Mouse (Mus musculus) lung, embryonic 15.5 days (tissue): ENCODE data around the gene Egf. TPM values are rescaled to one million over a fixed set of nuclear protein-coding genes. Genes with fewer than 3 reads are reported as not detected.

Source experiments
- ATAC-seq: fragments of 200-750 bp; cut with Nextera tagmentation; 2 replicates; pipeline ENCODE4 v1.8.0; 2017; ENCODE audit warnings: moderate number of reproducible peaks, borderline replicate concordance; ENCODE audit not compliant: low FRiP score, low TSS enrichment; ENCODE audit errors: extremely low read depth
- H3K27ac ChIP-seq: fragments of 300-500 bp; sonication (generic); 2 replicates; pipeline ENCODE4 v1.5.1; 2015; ENCODE audit warnings: moderate library complexity, mild to moderate bottlenecking, inconsistent platforms
- H3K27me3 ChIP-seq: fragments of 300-500 bp; sonication (generic); 2 replicates; pipeline ENCODE4 v1.6.1; 2015; ENCODE audit warnings: inconsistent platforms
- H3K36me3 ChIP-seq: fragments of 300-500 bp; sonication (generic); 2 replicates; pipeline ENCODE4 v1.6.1; 2015; ENCODE audit warnings: inconsistent platforms
- H3K4me1 ChIP-seq: fragments of 300-500 bp; sonication (generic); 2 replicates; pipeline ENCODE4 v1.6.1; 2015; ENCODE audit warnings: inconsistent platforms
- H3K4me2 ChIP-seq: fragments of 300-500 bp; sonication (generic); 2 replicates; pipeline ENCODE4 v1.6.1; 2015; ENCODE audit warnings: inconsistent platforms, mild to moderate bottlenecking, moderate library complexity
- H3K4me3 ChIP-seq: fragments of 300-500 bp; sonication (generic); 2 replicates; pipeline ENCODE4 v1.5.1; 2015; ENCODE audit warnings: mild to moderate bottlenecking, inconsistent platforms
- H3K9ac ChIP-seq: fragments of 300-500 bp; sonication (generic); 2 replicates; pipeline ENCODE4 v1.6.1; 2015; ENCODE audit warnings: inconsistent platforms
- H3K9me3 ChIP-seq: fragments of 300-500 bp; sonication (generic); 2 replicates; pipeline ENCODE4 v1.6.1; 2016; ENCODE audit warnings: inconsistent platforms
- WGBS: fragments of 180-500 bp; shearing (Covaris S2); methylation state at CpG from one replicate; pipeline ENCODE4 v1.1.7; 2015; 5-methylcytosine and 5-hydroxymethylcytosine counted together
- polyA plus RNA-seq: library from polyadenylated mRNA; unstranded; fragments of >200 nt; fragmentation: Nextera tagmentation; extraction: Ambion mirVana; gene quantifications from 2 replicates; pipeline ENCODE4 v1.2.1, GENCODE M21; 2015

The Egf gene
- polyA plus RNA-seq, 1 experiment from 2014 or later = 1.3 TPM

DNA sequence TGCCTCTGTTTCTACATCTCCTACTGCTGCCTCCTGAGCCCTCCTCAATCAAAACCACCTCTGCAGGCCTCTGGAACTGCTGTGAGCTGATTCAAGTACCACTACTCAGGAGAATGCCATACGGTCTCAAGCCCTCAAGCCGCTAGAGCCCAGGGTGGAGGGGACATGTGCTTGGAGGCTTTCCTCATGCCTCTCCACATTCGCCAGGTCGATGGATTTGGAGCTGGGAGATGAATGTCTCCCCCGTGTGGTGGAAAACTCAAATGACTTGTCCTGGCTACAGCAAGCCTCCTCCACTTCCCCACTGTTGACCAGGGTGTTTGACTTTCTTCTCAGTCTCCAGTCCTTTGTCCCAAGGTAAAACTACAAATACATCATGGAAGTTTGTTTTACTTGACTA lies 47.0 kb downstream of the Egf start:
- Histone ChIP-seq H3K9ac (no peak overlapping the region), H3K4me2 (no peak overlapping the region), H3K4me1 (no peaks in the 10 kb centered on the region), H3K27me3 (no peaks in the 10 kb centered on the region), H3K4me3 (no peak overlapping the region), H3K27ac (no peak overlapping the region), H3K36me3 (no peaks in the 10 kb centered on the region), H3K9me3 (no peaks in the 10 kb centered on the region)
- ATAC-seq = peak; percentile 65
- WGBS = 11% methylated on average over 5 of the region's 5 CpGs

DNA sequence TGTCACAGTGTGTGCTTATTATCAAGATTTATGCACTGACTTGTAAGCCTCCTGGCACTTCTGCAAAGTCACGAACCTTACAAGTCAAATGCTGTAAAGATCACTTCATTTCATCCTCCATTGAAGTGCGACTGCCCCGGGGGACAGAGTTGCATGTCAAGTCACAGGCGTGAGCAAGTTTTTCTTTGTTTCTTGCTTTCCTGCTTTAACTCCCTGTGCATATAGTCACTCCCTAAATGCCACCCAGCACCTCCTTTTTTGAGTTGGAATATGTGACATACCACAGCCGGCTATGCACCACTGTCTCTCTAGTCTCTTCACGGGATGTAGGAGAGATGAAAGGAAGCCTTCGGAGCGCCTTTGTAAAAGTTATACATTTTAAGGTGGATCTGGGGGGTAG lies 56.2 kb downstream of the Egf start:
- H3K4me2 ChIP-seq = no peak overlapping the region
- H3K27me3 ChIP-seq = no peaks in the 10 kb centered on the region
- ATAC-seq = no peak
- no peak overlapping the region for H3K27ac ChIP-seq
- no peak overlapping the region for H3K4me3 ChIP-seq
- H3K9ac ChIP-seq = no peak overlapping the region
- H3K36me3 ChIP-seq = no peaks in the 10 kb centered on the region
- no peaks in the 10 kb centered on the region for H3K9me3 ChIP-seq
- no peaks in the 10 kb centered on the region for H3K4me1 ChIP-seq
- 53% methylated on average over 8 of the region's 8 CpGs for WGBS

DNA sequence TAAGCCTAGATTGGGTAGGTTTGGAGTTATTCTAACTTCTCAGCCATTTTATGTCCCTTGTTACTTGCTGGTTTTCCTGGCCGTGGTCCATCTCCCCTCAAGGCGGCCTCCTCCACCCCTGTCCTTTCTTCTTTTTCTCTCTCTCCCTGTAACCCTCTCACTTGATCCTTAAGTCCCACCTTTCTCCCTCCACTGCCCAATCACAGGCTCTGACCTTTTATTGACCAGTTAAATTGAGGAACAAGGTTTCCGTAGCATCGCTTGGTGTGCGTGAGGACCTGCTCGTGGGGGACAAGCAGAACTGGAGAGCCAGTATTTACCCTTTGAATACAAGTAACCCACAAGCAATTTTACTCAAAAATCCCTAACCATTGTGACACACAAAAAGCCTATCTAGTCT lies 56.8 kb downstream of the Egf start:
- Histone ChIP-seq H3K9ac (no peak overlapping the region), H3K36me3 (no peaks in the 10 kb centered on the region), H3K4me1 (no peaks in the 10 kb centered on the region), H3K9me3 (no peaks in the 10 kb centered on the region), H3K27me3 (no peaks in the 10 kb centered on the region), H3K4me2 (no peak overlapping the region), H3K27ac (no peak overlapping the region), H3K4me3 (no peak overlapping the region)
- 80% methylated on average over 6 of the region's 6 CpGs for WGBS
- ATAC-seq = no peak

DNA sequence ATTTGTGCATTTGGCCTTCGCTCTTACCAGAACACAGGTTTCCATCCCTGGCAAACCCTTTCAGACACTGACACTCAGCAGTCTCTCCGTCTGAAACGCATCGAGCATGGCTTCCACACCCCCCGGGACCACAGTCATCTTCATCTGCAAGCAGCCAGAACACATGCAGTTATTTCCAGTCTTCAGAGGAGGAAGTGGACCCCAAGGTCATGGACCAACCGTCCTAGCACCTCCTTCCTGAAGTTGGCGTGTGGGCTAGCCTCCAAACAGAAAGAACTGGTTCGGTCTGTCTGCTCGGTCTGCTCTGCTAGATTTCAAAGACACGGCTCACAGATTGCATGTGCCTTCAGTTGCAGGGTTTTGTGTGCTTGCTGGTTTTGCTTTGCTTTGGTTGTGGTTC lies 57.4 kb downstream of the Egf start:
- H3K4me2 ChIP-seq = no peak overlapping the region
- H3K9ac ChIP-seq = no peak overlapping the region
- no peaks in the 10 kb centered on the region for H3K9me3 ChIP-seq
- ATAC-seq = no peak
- H3K27me3 ChIP-seq = no peaks in the 10 kb centered on the region
- 68% methylated on average over 10 of the region's 10 CpGs for WGBS
- H3K27ac ChIP-seq = no peak overlapping the region
- no peaks in the 10 kb centered on the region for H3K36me3 ChIP-seq
- no peak overlapping the region for H3K4me3 ChIP-seq
- no peaks in the 10 kb centered on the region for H3K4me1 ChIP-seq

DNA sequence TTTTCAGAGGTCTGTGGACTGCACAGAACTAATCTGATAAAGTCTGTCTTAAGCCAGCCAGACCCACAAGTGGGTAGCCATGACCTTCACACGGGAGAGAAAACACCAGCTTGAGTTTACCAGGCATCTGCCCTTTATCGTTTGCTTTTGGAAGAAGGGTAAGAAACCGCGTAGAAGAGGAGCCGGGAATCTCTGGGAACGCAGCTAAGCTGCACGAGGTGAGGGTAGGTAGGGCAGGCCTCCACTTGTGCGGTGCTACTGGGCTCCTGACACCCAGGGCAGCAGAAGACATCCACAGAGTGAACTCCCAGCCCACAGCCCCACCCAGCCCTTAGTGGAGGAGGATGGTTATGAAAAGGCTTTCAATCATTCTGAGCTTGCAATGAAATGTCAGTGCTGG lies 59.2 kb downstream of the Egf start:
- H3K4me1 ChIP-seq = no peaks in the 10 kb centered on the region
- WGBS = 71% methylated on average over 8 of the region's 8 CpGs
- no peak overlapping the region for H3K4me2 ChIP-seq
- H3K27ac ChIP-seq = no peak overlapping the region
- H3K9ac ChIP-seq = no peak overlapping the region
- H3K27me3 ChIP-seq = no peaks in the 10 kb centered on the region
- H3K36me3 ChIP-seq = no peaks in the 10 kb centered on the region
- no peak overlapping the region for H3K4me3 ChIP-seq
- no peak for ATAC-seq
- no peaks in the 10 kb centered on the region for H3K9me3 ChIP-seq

DNA sequence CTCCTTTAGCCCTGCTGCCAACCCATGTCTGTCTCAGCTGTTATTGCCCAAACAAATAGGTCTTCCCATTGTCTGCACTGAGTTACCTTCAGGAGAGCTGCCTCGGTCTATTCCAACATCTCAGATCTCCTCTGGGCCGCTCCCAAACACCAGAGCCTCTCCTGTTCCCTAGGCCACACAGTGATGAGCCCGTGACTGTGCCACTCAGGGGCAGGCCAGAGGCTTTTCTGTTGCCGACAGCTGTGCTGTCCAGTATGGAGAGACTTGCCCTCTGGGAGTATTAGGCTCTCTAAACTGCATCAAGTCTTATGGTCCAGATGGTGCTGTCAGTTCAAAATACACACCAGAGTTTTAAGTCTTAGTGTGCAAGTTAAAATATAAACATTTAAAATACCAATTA lies 61.5 kb downstream of the Egf start:
- Histone ChIP-seq H3K36me3 (no peaks in the 10 kb centered on the region), H3K4me3 (no peak overlapping the region), H3K4me2 (no peak overlapping the region), H3K4me1 (no peaks in the 10 kb centered on the region), H3K27me3 (no peaks in the 10 kb centered on the region), H3K27ac (no peak overlapping the region), H3K9me3 (no peaks in the 10 kb centered on the region), H3K9ac (no peak overlapping the region)
- WGBS = 86% methylated on average over 4 of the region's 4 CpGs
- ATAC-seq = no peak

DNA sequence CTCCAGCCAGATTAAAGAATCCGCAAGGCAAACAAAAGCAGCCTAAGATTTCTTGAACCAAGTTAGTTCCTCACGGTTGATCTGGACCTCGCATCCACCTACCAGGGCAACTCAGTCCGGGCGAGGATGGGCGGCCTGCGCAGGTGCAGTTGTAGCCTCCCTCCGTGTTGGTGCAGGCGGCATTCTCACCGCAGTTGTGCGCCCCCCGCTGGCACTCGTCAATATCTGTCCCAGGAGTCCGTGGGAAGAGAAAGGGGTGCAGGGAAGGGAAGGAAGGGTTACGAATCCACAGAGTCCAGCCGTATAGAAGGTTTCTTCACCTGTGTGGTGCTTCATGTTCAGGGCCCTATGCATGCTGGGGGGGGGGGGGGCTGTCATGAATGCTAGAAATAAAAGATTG lies 62.3 kb downstream of the Egf start:
- H3K27me3 ChIP-seq = no peaks in the 10 kb centered on the region

DNA sequence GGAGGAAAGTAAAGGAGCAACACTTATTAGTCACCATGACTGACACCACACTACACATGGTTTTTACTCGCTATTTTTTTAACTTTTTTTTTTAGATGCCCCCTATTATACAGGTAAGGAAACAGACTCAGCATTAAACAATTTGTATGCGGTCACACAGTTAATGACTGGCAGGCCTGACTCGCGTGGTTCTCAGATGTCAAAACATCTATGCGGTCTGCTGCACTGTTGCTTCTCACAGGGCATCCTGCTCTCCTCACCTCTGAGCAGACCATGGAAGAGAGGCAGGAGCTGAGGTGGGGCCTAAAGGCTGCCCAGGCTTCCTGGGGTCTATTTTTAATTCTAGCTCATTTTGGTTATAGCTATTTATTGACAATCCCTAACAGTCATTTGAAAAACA lies 67.7 kb downstream of the Egf start:
- Histone ChIP-seq H3K9ac (no peak overlapping the region), H3K4me1 (peaks cover under 1% of the 10 kb centered on the region; the same call in 1 of the 2 replicates), H3K27me3 (no peaks in the 10 kb centered on the region), H3K4me3 (no peak overlapping the region), H3K9me3 (no peaks in the 10 kb centered on the region), H3K36me3 (no peaks in the 10 kb centered on the region), H3K27ac (no peak overlapping the region), H3K4me2 (no peak overlapping the region)
- 73% methylated on average over 5 of the region's 5 CpGs for WGBS
- ATAC-seq = no peak

More for the DNA sequence above, 62.3 kb downstream of the Egf start:
- H3K9me3 ChIP-seq = no peaks in the 10 kb centered on the region
- no peaks in the 10 kb centered on the region for H3K4me1 ChIP-seq
- no peaks in the 10 kb centered on the region for H3K36me3 ChIP-seq
- no peak overlapping the region for H3K27ac ChIP-seq
- no peak overlapping the region for H3K9ac ChIP-seq
- WGBS = 65% methylated on average over 16 of the region's 16 CpGs
- no peak for ATAC-seq
- H3K4me3 ChIP-seq = no peak overlapping the region
- no peak overlapping the region for H3K4me2 ChIP-seq

DNA sequence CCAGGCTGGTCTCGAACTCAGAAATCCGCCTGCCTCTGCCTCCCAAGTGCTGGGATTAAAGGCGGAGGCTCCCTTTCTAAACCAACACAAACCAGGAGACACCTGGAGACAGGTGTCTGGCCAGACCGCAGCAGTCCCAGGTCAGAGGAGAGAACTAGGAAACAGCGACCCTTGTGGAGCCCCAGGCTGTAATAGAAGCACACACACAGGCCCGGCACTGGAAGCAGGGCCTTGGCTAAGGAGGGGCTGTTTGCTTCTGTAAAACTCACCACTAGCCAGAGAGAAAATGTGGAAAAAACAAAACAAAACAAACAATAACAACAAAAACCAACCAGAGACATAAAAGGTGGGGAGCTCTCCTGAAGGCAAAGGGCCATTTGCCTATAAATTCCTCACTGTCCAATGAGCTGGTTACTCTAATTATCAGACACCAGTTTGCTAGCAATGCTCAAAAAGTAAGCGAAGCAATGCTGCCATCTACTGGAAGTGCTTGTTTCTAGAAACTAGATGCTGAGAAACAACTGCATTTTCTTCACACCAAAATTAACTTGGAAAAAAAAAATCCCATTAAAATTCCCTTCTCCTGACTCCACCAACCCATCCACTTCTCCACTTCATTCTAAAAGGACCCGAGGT lies 68.3 kb downstream of the Egf start:
- Histone ChIP-seq H3K36me3 (no peaks in the 10 kb centered on the region), H3K4me2 (no peak overlapping the region), H3K27ac (no peak overlapping the region), H3K4me3 (no peak overlapping the region), H3K4me1 (peaks cover 7% of the 10 kb centered on the region; the same call in 1 of the 2 replicates), H3K27me3 (no peaks in the 10 kb centered on the region), H3K9ac (no peak overlapping the region), H3K9me3 (no peaks in the 10 kb centered on the region)
- no peak for ATAC-seq
- WGBS = 55% methylated on average over 8 of the region's 8 CpGs

DNA sequence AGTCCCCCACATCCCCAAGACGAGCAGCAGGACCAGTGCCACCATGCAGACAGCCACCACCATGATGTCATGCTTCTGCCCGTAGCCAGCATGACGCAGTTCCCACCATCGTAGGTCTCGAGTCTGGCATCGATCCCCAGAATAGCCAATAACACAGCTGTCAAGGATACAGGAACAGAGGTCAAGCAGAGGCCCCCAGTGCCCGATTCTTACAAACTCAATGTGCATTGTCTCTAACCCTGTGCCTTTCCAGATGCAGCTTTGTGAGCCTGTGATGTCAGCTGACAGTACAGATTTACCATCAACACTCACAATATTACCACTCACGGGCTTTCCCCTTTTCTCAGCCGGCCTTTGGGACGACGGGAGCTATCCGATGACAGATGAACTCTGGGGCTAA lies 68.9 kb downstream of the Egf start:
- Histone ChIP-seq H3K27ac (no peak overlapping the region), H3K4me2 (no peak overlapping the region), H3K36me3 (no peaks in the 10 kb centered on the region), H3K4me1 (peaks cover 7% of the 10 kb centered on the region; the same call in 1 of the 2 replicates), H3K4me3 (no peak overlapping the region), H3K9ac (no peak overlapping the region), H3K9me3 (no peaks in the 10 kb centered on the region), H3K27me3 (no peaks in the 10 kb centered on the region)
- no peak for ATAC-seq
- WGBS = 69% methylated on average over 12 of the region's 12 CpGs

DNA sequence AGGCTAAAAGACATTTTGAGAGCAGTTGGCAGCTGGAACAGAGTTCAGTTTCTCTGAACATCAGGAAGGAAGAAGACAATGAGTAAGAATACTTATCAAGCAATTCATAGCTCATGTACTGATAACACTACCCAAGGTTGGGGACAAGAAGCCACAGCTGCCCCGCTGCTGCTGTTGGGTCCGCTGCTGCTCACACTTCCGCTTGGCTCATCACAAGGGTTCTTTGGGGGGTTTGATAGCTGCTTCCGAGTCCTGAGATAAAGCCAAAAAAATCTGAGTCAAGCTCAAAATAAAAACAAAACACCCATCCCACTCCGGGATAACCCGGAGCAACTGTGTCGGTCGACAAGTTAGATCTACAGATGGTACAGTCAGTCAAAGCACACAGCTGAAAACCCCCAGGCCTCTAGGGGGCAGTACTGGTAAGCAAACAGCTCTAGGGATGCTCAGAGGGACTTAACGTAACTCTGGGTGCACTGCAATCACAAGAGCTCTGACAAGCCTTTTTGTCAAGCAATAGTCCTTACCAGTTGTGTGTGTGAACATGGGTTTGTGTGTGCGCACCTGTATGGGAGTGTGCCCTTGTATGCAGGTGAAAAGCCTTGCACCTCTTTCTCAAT lies 71.9 kb downstream of the Egf start:
- no peaks in the 10 kb centered on the region for H3K36me3 ChIP-seq
- peaks cover 7% of the 10 kb centered on the region; the same call in 1 of the 2 replicates for H3K4me1 ChIP-seq
- H3K27me3 ChIP-seq = no peaks in the 10 kb centered on the region
- no peak overlapping the region for H3K9ac ChIP-seq
- no peak overlapping the region for H3K27ac ChIP-seq
- no peak overlapping the region for H3K4me3 ChIP-seq
- no peaks in the 10 kb centered on the region for H3K9me3 ChIP-seq
- ATAC-seq = no peak
- 77% methylated on average over 10 of the region's 10 CpGs for WGBS
- no peak overlapping the region for H3K4me2 ChIP-seq

DNA sequence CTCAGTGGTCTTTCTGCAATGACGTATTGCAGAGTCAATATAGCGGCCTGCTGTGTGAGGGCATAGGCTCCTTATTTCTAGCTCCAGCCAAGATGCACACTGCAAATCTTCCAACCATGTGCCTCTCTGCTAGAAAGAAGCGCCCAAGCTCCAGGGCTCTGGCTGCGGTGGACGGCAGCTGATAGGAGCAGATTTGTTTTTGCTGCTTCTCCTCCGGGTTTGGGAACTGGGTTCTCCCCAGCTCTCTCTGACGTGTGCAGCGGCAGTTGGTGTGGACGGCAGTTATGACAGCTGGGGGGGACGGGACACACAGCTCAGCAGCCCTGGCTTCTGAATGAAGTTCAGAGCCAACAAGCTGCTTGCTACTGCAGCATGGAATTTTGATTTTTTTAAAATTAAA lies 72.7 kb downstream of the Egf start:
- no peak overlapping the region for H3K27ac ChIP-seq
- no peaks in the 10 kb centered on the region for H3K36me3 ChIP-seq
- no peak for ATAC-seq

More for the DNA sequence above, 72.7 kb downstream of the Egf start:
- Histone ChIP-seq H3K27me3 (no peaks in the 10 kb centered on the region), H3K9me3 (no peaks in the 10 kb centered on the region), H3K4me3 (no peak overlapping the region), H3K9ac (no peak overlapping the region), H3K4me1 (peaks cover 7% of the 10 kb centered on the region; the same call in 1 of the 2 replicates), H3K4me2 (0 out of 2 replicates have a peak overlapping the region, but pooled peaks have one; percentile 3)
- 50% methylated on average over 10 of the region's 10 CpGs for WGBS
